Mouse (Mus musculus) cerebellum, adult 9-10 months (tissue): ENCODE measurements around the gene Top2a.

Source experiments
- DNase-seq: peaks from one replicate; pipeline ENCODE4 v3.0.0; 2022

The Top2a gene

DNA sequence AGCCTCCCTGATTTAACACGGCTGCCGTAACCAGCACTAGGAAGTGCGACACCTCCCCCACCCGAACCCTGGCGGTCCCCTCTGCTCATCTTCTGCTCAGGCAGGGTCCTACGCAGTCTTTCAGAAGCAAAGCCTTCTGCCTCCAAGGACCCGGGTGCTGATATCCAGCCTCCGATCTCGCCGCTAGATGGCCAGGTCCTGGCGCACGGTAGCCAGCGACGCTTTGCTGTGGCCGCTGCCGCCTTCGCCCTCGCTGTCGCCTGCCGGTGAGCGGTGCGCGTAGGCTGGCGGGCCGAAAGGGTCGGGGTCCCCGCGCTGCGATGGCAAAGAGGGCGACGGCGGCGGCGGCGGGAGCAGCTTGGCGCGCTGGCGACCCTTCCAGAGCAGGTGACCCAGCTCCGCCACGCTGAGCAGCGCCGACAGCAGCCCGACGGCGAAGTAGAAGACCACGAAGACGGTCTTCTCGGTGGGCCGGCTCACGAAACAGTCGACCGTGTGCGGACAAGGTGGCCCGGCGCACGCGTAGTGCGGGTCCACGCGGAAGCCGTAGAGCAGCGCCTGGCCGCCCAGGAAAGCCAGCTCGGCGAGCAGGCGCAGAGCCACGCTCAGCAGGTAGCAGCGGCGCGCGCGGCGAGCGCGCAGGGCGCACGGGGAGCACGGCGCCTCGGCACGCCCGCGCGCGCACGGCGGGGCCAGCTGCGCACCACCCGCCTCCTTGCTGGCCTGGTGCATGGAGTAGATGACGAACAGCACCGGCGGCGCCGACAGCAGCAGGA lies 41.8 kb downstream of the Top2a start:
- DNase-seq: peak; percentile 72

DNA sequence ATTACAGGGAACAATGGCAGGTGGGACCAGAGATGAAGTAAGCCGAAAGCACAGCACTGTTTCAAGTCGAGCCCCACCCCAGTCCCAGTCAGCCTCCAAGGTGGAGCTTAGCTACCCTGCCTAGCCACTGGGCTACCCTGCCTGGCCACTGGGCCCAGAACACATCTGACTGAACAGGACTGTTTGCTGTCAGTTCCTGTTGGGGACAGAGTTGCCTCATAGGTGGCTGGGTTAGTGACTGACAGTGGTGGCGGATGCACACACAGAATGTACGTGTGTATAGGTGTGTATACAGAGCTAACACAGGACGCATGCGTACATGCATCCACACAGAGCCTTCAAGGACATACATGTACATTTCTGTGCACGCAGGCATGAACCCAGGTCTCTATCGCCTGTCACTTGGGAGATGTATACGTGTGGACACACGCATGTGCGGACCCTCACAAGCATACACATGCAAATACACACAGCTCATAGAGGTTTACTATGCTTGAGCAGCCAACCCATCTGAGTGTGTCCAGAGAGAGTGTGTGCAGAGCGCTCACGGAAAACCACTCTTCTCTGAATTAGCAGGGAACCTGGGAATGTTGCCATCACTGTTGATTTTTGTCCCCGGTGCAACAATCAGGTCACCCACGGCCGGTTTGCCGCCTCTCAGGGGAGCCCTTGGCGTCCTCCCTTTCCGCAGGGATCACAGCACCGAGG lies 42.5 kb downstream of the Top2a start:
- no peak for DNase-seq

DNA sequence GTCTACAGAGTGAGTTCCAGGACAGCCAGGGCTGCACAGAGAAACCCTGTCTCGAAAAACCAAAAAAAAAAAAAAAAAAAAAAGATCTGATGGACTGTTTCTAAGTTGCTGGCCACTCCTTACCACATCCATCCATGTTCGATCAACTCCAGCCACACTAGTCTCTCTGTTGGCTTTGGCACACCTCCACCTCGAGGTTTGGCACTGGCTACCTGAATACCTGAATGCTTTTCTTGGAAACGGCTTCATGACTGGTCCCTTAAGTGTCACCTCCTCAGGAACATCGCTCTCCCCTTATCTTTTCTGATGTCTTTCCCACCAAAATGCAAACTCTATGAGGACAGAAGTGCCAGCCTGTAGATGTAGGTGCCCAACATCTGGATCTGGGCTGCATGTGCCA lies 44.6 kb downstream of the Top2a start:
- peak; percentile 10 for DNase-seq

DNA sequence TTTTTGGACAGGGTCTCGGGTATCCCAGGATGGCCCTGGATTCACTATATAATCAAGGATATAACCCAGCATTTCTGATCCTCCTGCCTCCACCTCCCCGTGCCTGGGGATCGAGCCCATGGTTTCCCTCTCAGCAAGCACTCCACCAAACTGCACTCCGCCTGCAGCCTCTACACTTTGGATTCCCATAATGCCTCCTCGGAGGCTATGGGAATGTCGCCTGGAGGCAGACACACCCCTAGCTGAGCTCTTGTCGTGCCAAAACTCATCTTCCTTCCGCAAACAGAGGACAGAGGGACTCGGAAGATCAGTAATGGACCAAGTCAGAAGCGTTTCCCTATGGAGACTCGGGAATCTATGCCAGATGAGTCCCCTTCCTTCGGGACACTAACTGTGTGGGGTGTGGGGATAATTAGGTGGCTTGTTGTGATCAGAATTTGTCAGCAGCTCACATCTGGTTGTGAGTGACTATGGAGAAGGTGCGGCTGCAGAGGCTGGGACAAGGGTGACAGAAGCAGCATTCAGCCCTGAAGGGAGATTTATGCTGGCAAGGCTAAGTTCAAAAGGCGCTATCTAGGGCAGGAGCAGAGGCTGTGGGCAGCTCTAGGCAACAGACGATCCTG lies 45.4 kb downstream of the Top2a start:
- DNase-seq: no peak

DNA sequence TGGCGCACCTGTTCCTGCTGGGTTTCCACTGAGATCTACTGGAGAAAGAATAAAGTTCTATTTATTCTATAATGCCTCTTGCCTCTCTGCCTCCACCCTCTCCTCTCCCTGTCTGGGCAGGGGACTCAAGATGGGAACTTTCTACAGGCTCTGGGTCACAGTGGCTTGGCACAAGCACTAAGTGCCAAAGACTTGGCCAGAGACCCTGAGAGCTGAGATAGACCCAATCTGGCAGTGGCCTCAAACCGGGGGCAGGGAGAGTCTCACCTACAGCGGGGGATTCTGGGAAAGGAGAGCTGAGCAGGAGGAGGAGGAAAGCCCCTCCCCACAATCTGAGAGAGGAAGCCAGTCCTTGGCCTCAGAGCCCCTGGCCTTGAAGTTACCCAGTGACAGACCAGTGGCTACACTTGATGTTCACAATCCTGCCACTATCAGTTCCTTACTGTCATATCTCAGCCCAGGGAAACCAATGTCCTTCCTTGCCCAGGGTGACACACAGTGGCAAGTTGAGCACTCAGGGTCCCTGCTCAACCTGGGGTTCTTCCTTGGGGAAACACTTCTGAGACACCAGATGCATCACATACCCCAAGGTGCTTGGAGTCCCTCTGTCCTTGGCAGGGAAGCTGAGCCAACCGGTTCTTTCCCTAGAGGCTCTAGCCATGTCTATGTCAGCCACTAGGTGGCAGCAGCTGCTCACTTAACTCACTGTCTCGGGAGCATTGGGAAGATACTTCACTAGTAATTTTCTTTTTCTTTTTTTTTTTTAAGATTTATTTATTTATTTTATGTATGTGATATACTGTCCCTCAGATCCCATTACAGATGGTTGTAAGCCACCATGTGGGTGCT lies 48.9 kb downstream of the Top2a start:
- DNase-seq: peak; percentile 82

DNA sequence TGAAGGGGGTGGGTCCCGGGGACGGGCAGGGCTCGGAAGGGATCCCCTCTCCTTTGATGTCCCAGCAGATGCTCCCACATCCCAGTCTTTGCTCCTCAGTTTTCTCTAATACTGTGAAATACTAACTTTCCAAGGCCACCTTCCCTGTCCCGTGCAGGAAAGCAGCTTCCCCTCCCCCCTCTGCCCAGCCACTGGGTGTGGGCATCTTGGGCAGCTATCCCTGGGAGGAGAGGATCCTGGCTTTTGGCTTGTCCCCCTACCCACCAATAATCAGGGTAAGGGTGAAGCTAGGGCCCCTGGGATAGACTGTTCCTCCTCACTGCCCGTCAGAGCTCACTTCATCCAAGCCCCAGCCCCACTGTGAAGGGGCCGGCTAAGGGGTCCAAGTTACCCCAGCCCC lies 49.8 kb downstream of the Top2a start:
- DNase-seq: peak; percentile 29

DNA sequence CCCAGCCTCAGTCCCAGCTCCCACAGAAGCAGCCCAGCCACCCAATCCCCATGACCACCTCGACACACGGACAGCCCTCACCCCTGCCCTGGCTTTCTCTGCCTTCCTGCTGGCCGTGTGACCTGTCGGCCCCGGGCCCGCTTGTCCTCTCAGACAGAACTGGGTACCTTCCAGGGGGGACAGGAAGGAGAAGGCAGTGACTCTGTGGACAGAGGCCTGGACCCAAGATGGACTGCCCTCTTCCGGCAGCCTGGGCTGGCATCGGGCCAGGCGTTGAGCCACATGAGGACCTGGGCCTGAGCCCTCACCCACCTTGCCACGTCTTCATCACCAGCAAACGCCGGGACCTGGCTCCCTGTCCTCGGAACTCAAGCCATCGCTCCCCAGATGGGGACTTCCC lies 50.4 kb downstream of the Top2a start:
- DNase-seq: no peak

DNA sequence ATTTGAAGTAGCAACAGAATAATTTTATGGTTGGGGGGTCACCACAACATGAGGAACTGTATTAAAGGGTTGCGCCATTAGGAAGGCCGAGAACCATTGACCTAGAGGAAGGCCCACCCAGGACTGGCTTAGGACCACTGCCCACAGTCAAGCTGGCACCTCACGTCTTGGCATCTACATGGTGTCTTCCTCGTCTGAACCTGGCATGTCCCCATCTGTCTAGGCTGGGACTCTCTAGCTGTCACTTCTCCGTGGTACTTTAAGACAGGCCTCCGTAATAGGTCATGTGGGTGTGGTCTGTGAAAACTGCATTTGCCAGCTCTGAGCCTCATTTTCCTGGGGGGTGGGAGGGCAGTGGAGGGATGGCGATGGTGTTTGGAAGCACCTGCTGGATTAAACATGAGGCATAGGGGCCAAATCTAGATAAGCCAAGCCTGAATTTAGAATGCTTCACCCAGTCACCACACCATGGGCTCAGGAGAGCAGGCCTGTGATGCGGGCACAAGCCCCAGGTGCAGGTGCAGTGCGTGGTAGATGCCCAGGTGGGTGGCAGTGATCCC lies 51.1 kb downstream of the Top2a start:
- peak; percentile 39 for DNase-seq

DNA sequence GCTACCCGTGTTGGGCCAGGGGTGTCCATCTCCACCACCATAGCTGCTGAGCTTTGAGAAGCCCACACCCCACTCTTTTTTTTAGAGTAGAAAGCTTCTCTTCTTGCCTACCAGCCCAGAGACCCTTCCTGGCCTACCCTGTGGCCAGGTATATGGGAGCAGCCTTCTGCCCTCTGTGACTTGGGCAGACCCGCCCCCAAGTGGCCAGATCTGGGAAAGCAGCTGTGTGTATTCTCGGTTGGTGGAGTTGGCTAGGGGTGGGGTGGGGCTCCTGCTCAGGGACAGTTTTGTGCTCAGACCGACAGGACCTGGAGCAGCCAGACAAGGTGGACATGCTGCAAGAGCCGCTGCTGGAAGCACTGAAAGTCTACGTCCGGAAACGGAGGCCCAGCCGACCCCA lies 51.8 kb downstream of the Top2a start:
- DNase-seq: peak; percentile 91

DNA sequence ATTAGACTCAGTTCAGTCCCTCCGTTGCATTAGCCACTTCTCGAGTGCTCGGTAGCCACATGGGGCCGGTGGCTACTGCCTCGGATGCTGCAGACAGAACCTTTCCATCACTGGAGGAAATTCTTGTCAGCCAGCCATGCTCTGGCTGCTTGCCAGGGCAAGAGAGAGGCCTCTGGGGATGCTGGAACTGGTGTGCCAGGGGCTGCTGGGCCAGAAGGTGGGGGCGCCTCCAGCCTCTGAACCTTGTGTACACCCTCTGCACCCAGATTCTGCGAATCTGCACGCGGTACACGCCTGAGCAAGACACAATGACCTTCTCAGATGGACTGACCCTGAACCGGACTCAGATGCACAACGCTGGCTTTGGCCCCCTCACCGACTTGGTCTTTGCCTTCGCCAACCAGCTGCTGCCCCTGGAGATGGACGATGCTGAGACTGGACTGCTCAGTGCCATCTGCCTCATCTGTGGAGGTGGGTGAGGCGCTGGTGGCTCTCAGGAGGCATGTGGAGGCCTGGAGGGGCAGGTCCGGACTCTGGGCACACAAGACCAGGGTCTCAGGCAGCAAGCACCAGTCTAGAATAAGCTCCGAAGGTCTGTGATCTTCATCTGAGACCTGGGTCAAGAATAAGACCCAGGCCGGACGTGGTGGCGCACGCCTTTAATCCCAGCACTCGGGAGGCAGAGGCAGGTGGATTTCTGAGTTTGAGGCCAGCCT lies 52.5 kb downstream of the Top2a start:
- peak; percentile 73 for DNase-seq

DNA sequence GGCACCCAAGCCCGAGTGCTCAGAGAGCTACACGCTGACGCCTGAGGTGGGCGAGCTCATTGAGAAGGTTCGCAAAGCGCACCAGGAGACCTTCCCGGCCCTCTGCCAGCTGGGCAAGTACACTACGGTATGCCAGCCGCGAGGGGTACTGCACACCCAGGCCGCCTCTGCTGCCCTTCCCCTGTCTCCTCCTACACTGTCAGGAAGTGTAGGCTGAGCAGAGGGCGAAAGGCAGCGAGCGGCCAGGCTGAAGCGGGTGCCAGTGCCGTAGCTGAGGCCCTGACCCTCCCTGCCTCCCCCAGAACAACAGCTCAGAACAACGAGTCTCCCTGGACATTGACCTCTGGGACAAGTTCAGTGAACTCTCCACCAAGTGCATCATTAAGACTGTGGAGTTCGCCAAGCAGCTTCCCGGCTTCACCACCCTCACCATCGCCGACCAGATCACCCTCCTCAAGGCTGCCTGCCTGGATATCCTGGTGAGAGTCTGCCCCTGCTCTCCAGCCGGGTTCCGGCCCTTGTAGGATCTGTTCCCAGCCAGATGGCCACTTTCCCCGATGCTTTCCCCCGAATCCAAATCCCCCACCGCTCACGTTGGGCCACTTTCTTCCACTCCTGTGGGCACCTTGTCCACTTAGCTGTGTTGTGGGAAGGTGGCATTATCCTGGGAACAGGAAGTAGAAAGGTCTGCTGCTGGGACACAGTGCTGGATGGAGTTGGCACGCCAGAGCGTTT lies 53.6 kb downstream of the Top2a start:
- peak; percentile 38 for DNase-seq

DNA sequence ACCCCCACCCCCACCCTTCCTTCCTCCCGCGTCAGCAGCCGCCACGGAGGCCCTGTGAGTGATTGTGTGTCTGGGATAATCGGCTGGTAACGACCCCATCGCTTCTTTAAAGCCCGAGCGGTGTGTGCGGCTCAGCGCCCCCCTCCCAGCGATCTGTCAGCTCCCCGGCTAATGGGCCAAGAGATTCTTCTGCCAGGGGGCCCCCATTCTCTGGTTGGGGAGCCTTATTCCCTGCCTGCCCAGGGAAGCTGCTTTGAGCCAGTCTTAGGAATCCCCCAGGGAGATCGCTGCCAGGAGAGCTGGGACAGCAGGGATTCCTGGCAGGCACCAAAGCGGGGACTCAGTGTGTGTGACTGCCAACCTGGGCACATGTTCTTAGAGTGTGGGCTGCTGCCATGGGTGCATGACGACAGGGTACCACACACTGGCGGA lies 54.5 kb downstream of the Top2a start:
- DNase-seq: no peak

DNA sequence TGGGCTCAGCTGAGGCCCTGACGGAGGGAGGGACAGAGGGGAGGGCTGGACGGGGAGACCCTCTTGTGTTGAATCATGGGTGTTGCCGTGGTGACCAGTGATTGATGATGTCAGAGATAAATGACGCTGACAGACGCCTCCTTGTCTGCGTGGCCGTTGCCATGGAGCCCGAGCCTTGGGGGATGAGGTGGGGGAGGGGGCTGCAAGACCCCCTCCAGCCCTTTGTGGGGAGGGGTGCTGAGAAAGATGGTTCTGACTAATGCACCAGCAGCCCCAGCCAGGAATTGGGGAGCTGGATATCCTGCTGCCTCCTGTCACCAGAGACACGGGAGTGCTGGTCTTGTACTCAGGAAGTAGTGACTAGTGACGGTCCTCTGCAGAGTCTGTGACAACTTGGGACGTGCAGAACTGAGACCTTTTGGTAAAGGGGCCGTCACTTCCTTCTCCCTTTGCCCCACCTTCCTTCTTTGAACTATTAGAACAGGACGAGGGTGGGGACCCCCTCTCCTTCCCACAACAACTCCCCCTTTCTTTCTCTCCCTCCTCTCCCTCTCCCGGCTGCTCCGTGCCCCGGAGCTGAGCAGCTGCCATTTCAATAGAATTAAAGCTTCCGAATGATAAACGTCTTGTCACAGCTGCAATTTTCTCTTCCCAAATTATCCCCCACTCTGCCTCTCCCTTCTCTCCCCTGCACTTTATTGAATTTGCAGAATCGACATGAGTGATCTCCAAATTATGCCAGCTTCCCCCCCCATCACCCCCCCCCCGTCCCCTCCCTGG lies 55.1 kb downstream of the Top2a start:
- peak; percentile 38 for DNase-seq

DNA sequence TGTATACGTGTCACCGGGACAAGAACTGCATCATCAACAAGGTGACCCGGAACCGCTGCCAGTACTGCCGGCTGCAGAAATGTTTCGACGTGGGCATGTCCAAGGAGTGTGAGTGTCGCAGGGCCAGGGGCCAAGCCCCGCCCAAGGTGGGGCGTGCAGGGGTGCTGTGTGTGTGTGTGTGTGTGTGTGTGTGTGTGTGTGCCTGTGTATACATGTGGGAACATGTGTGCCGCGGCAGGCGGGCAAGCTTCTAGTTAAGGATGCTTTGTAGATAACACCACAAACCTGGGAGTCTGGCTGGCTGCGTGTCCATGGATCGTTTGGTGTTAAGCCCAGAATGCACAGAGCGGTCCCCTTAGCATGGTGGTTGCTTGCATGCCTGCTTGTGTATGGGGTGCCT lies 55.9 kb downstream of the Top2a start:
- DNase-seq: peak; percentile 43

DNA sequence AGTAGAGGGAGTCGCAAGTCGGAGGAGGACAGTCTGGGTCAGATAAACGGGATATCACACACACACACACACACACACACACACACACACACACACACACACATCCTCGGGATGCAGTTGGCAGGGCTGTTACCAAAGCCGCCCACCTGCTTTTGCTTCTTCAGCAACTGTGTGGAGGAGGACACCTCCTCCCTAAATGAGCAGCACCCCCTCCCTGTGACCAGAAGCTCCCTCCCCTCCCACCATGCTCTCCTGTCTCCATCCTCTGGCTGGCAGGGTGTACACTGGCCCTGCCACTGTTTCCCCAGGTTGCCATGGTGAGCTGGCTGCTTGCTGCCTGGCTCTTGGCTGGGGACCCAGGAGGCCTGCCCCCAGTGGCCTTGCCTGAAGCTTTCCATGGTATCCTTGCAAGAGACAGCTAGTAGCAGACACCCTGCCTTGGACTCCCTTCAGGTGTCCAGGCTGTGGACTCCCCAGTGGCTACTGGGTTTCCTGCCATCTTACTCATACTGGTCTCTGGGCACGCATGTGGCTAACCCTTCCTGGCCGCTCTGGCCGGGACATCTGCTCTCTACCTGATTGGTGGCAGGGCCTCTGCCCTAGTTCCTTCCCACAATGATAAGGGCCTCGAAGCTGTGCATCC lies 57.4 kb downstream of the Top2a start:
- peak; percentile 82 for DNase-seq

DNA sequence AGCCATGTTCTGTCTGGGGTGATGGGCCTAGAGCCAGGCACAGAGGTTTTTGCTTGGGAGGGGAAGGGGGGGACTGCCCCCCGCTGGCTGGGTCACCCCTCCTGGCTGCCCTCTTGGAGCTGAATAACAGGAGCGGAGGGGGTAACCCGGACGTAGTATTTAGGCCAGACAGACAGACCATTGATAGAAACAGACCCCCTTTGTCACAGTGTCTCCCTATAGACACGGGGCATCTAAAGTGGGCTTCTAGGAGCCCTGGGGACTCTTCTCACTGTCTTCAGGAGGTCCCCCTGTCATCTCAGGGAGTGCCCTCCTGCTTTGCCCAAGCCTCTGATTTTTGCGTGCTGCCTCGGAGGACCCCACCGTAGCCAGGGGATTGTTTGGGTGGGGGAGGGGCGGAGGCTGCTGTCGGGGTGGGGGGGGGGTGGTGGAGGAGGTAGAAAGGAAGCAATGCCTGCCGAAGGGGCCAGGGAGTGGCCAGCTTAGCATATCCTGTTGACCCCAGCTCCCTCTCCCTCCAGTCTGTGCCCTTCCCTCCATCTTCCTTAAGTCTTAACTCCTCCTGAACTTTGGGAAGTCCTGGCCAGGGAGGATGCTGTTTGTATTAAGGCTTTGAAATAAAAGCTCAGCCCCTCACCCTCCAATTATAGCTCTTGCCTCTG lies 58.4 kb downstream of the Top2a start:
- peak; percentile 45 for DNase-seq

DNA sequence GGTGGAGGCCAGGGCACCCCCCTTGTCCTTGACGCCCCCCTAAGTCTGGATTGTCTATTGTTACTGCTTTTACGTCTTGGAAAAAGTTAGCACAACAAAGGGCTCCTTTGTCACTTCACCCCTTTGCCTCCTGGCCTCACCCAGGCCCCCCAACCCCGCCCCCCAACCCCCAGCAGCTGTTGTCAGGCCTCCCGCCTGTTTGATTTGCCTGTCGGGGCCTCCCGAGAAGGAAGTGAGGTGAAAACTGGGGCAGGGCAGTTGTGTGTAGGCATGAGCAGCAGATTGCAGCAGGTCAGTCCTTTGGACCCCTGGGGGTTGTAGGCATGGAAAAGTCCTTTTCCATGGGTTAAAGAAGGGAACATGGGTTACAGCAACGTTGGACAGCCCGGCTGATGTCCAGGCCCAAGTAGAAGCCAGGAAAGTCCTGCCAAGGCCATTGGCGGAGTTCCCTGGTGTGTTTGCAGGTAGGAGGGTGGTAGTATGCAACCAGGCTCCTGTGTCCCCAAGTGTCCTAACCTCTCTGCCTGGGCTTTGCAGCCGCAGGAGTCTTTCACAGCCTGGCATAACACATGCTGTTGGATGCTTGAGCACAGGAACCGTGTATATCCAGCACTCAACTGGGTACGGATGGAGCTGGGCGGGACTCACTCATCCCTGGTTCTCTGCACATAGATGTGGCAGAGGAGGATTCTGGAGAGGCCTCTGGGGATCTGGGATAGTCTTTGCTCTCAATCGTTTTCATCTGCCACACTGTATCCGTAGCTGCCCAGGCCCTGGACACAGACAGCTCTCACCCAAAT lies 59.2 kb downstream of the Top2a start:
- DNase-seq: peak; percentile 75

DNA sequence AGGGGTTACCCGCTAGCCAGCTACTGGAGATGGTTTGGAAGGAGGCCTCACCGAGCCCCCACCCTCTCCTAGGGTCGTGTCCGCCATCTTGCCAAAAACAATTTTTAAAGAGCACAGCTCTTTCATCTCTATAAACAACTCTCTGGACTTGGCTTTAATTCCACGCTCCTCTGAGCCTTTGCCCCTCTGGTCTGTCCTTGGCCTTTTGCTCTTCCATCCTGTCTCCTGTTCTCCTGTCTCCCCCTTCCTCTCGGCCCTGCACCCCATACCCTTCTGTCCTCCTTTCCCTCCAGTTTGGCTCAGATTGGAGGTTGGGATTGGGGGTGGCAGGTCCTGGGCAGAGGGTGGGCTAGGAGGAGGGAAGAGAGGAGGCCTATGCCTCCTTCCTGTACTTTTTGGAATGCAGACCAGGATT lies 59.8 kb downstream of the Top2a start:
- no peak for DNase-seq
